Mouse (Mus musculus): ENCODE measurements around the gene Hnrnpf. TPM values are rescaled to one million over a fixed set of nuclear protein-coding genes. Genes with fewer than 3 reads are reported as not detected.

Gene Hnrnpf
- polyA plus RNA-seq, 1 experiment from 2014 or later: 839 TPM

Small RNAs within 50 kb of the gene (microRNA-seq; reads per million reads assigned to microRNA genes)
- gene Gm25535: not detected

Other genes starting within 250 kb of the Hnrnpf start
- gene Zfp637, start 59.1 kb upstream of the Hnrnpf start, polyA plus RNA-seq (2016; fragmentation: Nextera tagmentation; extraction: Ambion mirVana): 89.5 and 102 TPM in 2 replicates
- 12.5 and 12.8 TPM in 2 replicates for gene Zfp239, start 38.2 kb upstream of the Hnrnpf start, polyA plus RNA-seq (2016; fragmentation: Nextera tagmentation; extraction: Ambion mirVana)
- 2.8 and 3.0 TPM in 2 replicates for gene Fxyd4, start 37.4 kb downstream of the Hnrnpf start, polyA plus RNA-seq (2016; fragmentation: Nextera tagmentation; extraction: Ambion mirVana)
- 0.09 and 0.15 TPM in 2 replicates for gene Rasgef1a, start 111.1 kb downstream of the Hnrnpf start, polyA plus RNA-seq (2016; fragmentation: Nextera tagmentation; extraction: Ambion mirVana)
- gene Csgalnact2, start 238.8 kb downstream of the Hnrnpf start, polyA plus RNA-seq (2016; fragmentation: Nextera tagmentation; extraction: Ambion mirVana): 6.3 and 6.5 TPM in 2 replicates

All from midbrain, embryonic 10.5 days (tissue).